Mouse (Mus musculus) hindbrain, embryonic 14.5 days (tissue): Measurements from ENCODE around the gene Map2k2. TPM values are rescaled to one million over a fixed set of nuclear protein-coding genes. Genes with fewer than 3 reads are reported as not detected.
A peak's percentile ranks its signal among the peaks of the same experiment; 100 is the strongest.
"Not testable (repeated sequence)": the region's sequence is repeated elsewhere in the genome, so short reads cannot be mapped to it uniquely, and the experiment has no call there.

Source experiments
- ATAC-seq: fragments of 200-750 bp; cut with Nextera tagmentation; 2 replicates; pipeline ENCODE4 v1.8.0; 2017; ENCODE audit warnings: moderate number of reproducible peaks, mild to moderate bottlenecking, moderate TSS enrichment, moderate library complexity; ENCODE audit not compliant: low FRiP score
- DNase-seq: peaks from one replicate; pipeline ENCODE4 v3.0.0-alpha.2; 2015; ENCODE audit warnings: low spot score
- H3K27ac ChIP-seq: fragments of 300-500 bp; sonication (generic); 2 replicates; pipeline ENCODE4 v1.5.1; 2014; ENCODE audit warnings: mild to moderate bottlenecking, moderate library complexity
- H3K27me3 ChIP-seq: fragments of 300-500 bp; sonication (generic); 2 replicates; pipeline ENCODE4 v1.6.1; 2014; ENCODE audit warnings: mild to moderate bottlenecking, low read length, mixed read lengths; ENCODE audit not compliant: control insufficient read depth, insufficient read depth
- H3K36me3 ChIP-seq: fragments of 300-500 bp; sonication (generic); replicated peaks from 2 replicates; pipeline ENCODE4 v1.6.1; 2014; ENCODE audit not compliant: control insufficient read depth, insufficient read depth
- H3K4me1 ChIP-seq: fragments of 300-500 bp; sonication (generic); replicated peaks from 2 replicates; pipeline ENCODE4 v1.6.1; 2014; ENCODE audit warnings: antibody characterized with exemption, low read length, mixed read lengths; ENCODE audit not compliant: control insufficient read depth, insufficient read depth
- H3K4me2 ChIP-seq: fragments of 300-500 bp; sonication (generic); replicated peaks from 2 replicates; pipeline ENCODE4 v1.6.1; 2014; ENCODE audit warnings: mild to moderate bottlenecking, moderate library complexity
- H3K4me3 ChIP-seq: fragments of 300-500 bp; sonication (generic); replicated peaks from 2 replicates; pipeline ENCODE4 v1.5.1; 2014; ENCODE audit warnings: mild to moderate bottlenecking, low read length
- H3K9ac ChIP-seq: fragments of 300-500 bp; sonication (generic); 2 replicates; pipeline ENCODE4 v1.6.1; 2014
- H3K9me3 ChIP-seq: fragments of 300-500 bp; sonication (generic); 2 replicates; pipeline ENCODE4 v1.6.1; 2016; ENCODE audit warnings: low read length; ENCODE audit not compliant: control insufficient read depth
- WGBS: fragments of 180-500 bp; shearing (Covaris S2); extraction: QIAGEN DNeasy Blood & Tissue Kit; methylation state at CpG from one replicate; pipeline ENCODE4 v1.1.7; 2014; 5-methylcytosine and 5-hydroxymethylcytosine counted together
- polyA plus RNA-seq: library from polyadenylated mRNA; unstranded; fragments of >200 nt; fragmentation: Nextera tagmentation; extraction: Ambion mirVana; gene quantifications from 2 replicates; pipeline ENCODE4 v1.2.1, GENCODE M21; 2014

Gene Map2k2
- polyA plus RNA-seq, 1 experiment from 2014 or later: 222 TPM

GRCm38 (mm10) chr10:81168087-81168431 is 62.3 kb downstream of the Map2k2 start:
- DNase-seq (peak; percentile 36), ATAC-seq (peak; percentile 47)
- Histone ChIP-seq H3K4me2 (peak overlapping the region; percentile 81), H3K9me3 (no peaks in the 10 kb centered on the region), H3K36me3 (peaks cover 16% of the 10 kb centered on the region), H3K4me3 (peak overlapping the region; percentile 89), H3K9ac (peak overlapping the region; percentile 65), H3K27me3 (no peaks in the 10 kb centered on the region), H3K27ac (peak overlapping the region; percentile 75), H3K4me1 (peaks cover 22% of the 10 kb centered on the region)
- WGBS: 6% methylated on average over 5 of the region's 5 CpGs

- Histone ChIP-seq H3K9me3 (no peaks in the 10 kb centered on the region), H3K9ac (peak overlapping the region; percentile 65), H3K4me1 (peaks cover 28% of the 10 kb centered on the region), H3K36me3 (peaks cover 10% of the 10 kb centered on the region), H3K27ac (peak overlapping the region; percentile 75), H3K27me3 (no peaks in the 10 kb centered on the region), H3K4me2 (peak overlapping the region; percentile 81), H3K4me3 (peak overlapping the region; percentile 89)
- ATAC-seq (no peak), DNase-seq (peak; percentile 74)
- WGBS: 3% methylated on average over 29 of the region's 29 CpGs
Observed at GRCm38 (mm10) chr10:81168521-81169244, 63.0 kb downstream of the Map2k2 start.

GRCm38 (mm10) chr10:81169411-81169900 is 63.7 kb downstream of the Map2k2 start:
- 52% methylated on average over 6 of the region's 14 CpGs for WGBS
- H3K4me1 ChIP-seq: peaks cover 36% of the 10 kb centered on the region
- H3K9me3 ChIP-seq, H3K36me3 ChIP-seq, H3K4me3 ChIP-seq, H3K9ac ChIP-seq, H3K27me3 ChIP-seq, ATAC-seq, DNase-seq: not testable (repeated sequence)
- peak overlapping the region; percentile 14; the same call in 1 of the 2 replicates for H3K27ac ChIP-seq
- peak overlapping the region; percentile 31 for H3K4me2 ChIP-seq

GRCm38 (mm10) chr10:81173132-81173531 is 67.4 kb downstream of the Map2k2 start:
- peaks cover 9% of the 10 kb centered on the region for H3K36me3 ChIP-seq
- DNase-seq: peak; percentile 91
- peak; percentile 36; the same call in 1 of the 2 replicates for ATAC-seq
- peaks cover 44% of the 10 kb centered on the region for H3K4me1 ChIP-seq
- H3K27ac ChIP-seq: peak overlapping the region; percentile 97
- no peaks in the 10 kb centered on the region for H3K9me3 ChIP-seq
- H3K9ac ChIP-seq: peak overlapping the region; percentile 51
- H3K4me3 ChIP-seq: peak overlapping the region; percentile 3; the same call in 1 of the 2 replicates
- no peaks in the 10 kb centered on the region for H3K27me3 ChIP-seq
- WGBS: 5% methylated on average over 21 of the region's 21 CpGs
- peak overlapping the region; percentile 55 for H3K4me2 ChIP-seq

DNA sequence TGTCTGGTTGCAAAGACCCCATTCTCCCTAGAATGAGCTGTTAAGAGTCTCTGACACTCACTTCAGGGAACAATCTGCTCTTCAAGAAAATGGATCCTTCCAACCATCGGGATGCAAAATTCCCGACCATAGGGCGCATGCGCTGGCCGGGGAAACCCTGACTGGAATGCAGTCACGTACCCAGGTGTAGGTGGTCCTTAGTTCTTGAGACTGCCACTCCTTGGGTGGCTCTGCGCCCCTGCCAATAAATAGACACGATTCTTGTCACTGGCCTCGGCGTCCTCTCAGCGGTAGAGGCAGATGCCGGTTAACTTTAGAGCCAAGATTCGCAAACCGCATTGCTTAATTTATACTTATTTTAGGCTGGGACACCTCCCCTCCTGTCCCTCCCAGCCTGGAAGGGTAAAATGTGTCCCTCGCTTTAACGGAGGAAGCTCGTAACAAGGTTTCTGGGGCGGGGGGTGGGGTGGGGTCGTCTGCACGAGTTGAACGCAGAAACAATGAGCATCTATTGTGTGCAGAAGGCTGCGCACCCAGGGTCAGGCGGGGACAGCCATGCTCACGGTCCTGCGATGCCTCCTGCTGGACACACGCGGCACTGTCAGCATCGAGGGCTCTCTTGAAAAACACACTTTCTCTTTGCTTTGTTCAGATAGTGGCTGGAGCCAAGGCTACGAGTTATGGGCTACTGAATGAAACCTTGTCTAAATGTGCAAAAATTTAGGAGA is 69.1 kb downstream of the Map2k2 start:
- Histone ChIP-seq H3K36me3 (peaks cover 26% of the 10 kb centered on the region), H3K27me3 (no peaks in the 10 kb centered on the region), H3K4me2 (peak overlapping the region; percentile 94), H3K9me3 (no peaks in the 10 kb centered on the region), H3K9ac (peak overlapping the region; percentile 66), H3K27ac (peak overlapping the region; percentile 97), H3K4me3 (peak overlapping the region; percentile 31), H3K4me1 (peaks cover 42% of the 10 kb centered on the region)
- ATAC-seq: peak; percentile 69
- 2% methylated on average over 29 of the region's 29 CpGs for WGBS
- peak; percentile 91 for DNase-seq

DNA sequence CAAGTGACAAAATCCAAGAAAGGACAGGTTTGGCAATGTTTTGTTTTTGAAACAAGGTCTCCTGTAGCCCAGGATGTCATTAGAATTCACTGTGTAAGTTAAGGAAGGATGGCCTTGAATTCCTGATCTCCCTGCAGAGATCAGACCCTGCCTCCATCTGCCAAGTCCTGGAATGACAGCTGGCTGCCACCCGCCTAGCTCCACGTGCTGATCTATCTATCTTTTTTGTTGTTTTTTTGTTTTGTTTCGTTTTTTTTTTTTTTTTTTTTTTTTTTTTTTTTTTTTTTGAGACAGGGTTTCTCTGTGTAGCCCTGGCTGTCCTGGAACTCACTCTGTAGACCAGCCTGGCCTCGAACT is 69.6 kb downstream of the Map2k2 start:
- H3K9ac ChIP-seq: peak overlapping the region; percentile 66
- peak overlapping the region; percentile 94 for H3K4me2 ChIP-seq
- peaks cover 42% of the 10 kb centered on the region for H3K4me1 ChIP-seq
- peak overlapping the region; percentile 31; the same call in 1 of the 2 replicates for H3K4me3 ChIP-seq
- not testable (repeated sequence) for H3K9me3 ChIP-seq, ATAC-seq, H3K27me3 ChIP-seq, DNase-seq
- peak overlapping the region; percentile 97 for H3K27ac ChIP-seq
- 12% methylated on average over 4 of the region's 4 CpGs for WGBS
- peaks cover 31% of the 10 kb centered on the region for H3K36me3 ChIP-seq

- H3K4me3 ChIP-seq: peak overlapping the region; percentile 100
- 6% methylated on average over 13 of the region's 13 CpGs for WGBS
- H3K27ac ChIP-seq: peak overlapping the region; percentile 97
- ATAC-seq (0 out of 2 replicates have a peak, but pooled peaks have one; percentile 0), DNase-seq (no peak)
- peaks cover 38% of the 10 kb centered on the region for H3K36me3 ChIP-seq
- H3K4me2 ChIP-seq: peak overlapping the region; percentile 94
- H3K27me3 ChIP-seq: no peaks in the 10 kb centered on the region
- H3K4me1 ChIP-seq: peaks cover 42% of the 10 kb centered on the region
- peak overlapping the region; percentile 18 for H3K9ac ChIP-seq
- no peaks in the 10 kb centered on the region for H3K9me3 ChIP-seq
Observed at GRCm38 (mm10) chr10:81175936-81176465, 70.3 kb downstream of the Map2k2 start.

GRCm38 (mm10) chr10:81176466-81177271 is 71.0 kb downstream of the Map2k2 start, which contains the start of gene Eef2:
Gene Eef2, plus strand, starts transcription at chr10:81176631.
- no peaks in the 10 kb centered on the region for H3K27me3 ChIP-seq
- H3K4me2 ChIP-seq: peak within 1 kb of the TSS; percentile 94
- under 1% methylated on average over 77 of the region's 77 CpGs for WGBS
- H3K27ac ChIP-seq: peak within 1 kb of the TSS; percentile 97
- peaks cover 44% of the 10 kb centered on the region for H3K36me3 ChIP-seq
- DNase-seq: peak; percentile 100
- H3K4me1 ChIP-seq: peaks cover 42% of the 10 kb centered on the region
- H3K4me3 ChIP-seq: peak within 1 kb of the TSS; percentile 100
- ATAC-seq: peak; percentile 80
- no peaks in the 10 kb centered on the region for H3K9me3 ChIP-seq
- H3K9ac ChIP-seq: peak within 1 kb of the TSS; percentile 99
